Mouse (Mus musculus): ENCODE measurements around the gene Prss46. TPM values are rescaled to one million over a fixed set of nuclear protein-coding genes. Genes with fewer than 3 reads are reported as not detected.
"Not testable (repeated sequence)": the region's sequence is repeated elsewhere in the genome, so short reads cannot be mapped to it uniquely, and the experiment has no call there.

Gene Prss46
- polyA plus RNA-seq (2012; rRNA removed), result not detected in 2 replicates

GRCm38 (mm10) chr9:110844206-110844605, at the start of gene Prss46:
Gene Prss46, plus strand, starts transcription at chr9:110844506.
- H3K27me3 ChIP-seq (ENCODE audit: control insufficient read depth, insufficient read depth, low read length), result no peaks in the 10 kb centered on the region
- H3K4me3 ChIP-seq (replicated peaks; ENCODE audit: insufficient read depth, low read depth, low read length), result no peak within 1 kb of the TSS
- WGBS, result 85% methylated on average over 10 of the region's 10 CpGs
- TF ChIP-seq CTCF (IDR thresholded peaks at IDR 0.05; ENCODE audit: borderline replicate concordance, insufficient read depth, low read depth, low read length), result no peak
- no peak for TF ChIP-seq POLR2A (IDR thresholded peaks at IDR 0.05; ENCODE audit: borderline replicate concordance, insufficient read depth, low read length)
- DNase-seq, result no peak
- H3K4me1 ChIP-seq (ENCODE audit: control insufficient read depth, insufficient read depth, low read length), result no peaks in the 10 kb centered on the region
- H3K27ac ChIP-seq (ENCODE audit: insufficient read depth, low read length), result no peak within 1 kb of the TSS

GRCm38 (mm10) chr9:110797013-110797412, 47.3 kb upstream of the Prss46 start:
- WGBS, result 87% methylated on average over 10 of the region's 10 CpGs

GRCm38 (mm10) chr9:110797866-110798265, 46.4 kb upstream of the Prss46 start, which contains the start of gene Prss42:
Gene Prss42, plus strand, starts transcription at chr9:110798166.
- WGBS, result 89% methylated on average over 14 of the region's 14 CpGs
- no peak within 1 kb of the TSS for H3K4me3 ChIP-seq (replicated peaks; ENCODE audit: insufficient read depth, low read depth, low read length)
- TF ChIP-seq POLR2A (IDR thresholded peaks at IDR 0.05; ENCODE audit: borderline replicate concordance, insufficient read depth, low read length) (no peak), CTCF (IDR thresholded peaks at IDR 0.05; ENCODE audit: borderline replicate concordance, insufficient read depth, low read depth, low read length) (no peak)

More at GRCm38 (mm10) chr9:110797013-110797412, 47.3 kb upstream of the Prss46 start:
- no peaks in the 10 kb centered on the region for H3K4me1 ChIP-seq (ENCODE audit: control insufficient read depth, insufficient read depth, low read length)
- TF ChIP-seq CTCF (IDR thresholded peaks at IDR 0.05; ENCODE audit: borderline replicate concordance, insufficient read depth, low read depth, low read length) (no peak), POLR2A (IDR thresholded peaks at IDR 0.05; ENCODE audit: borderline replicate concordance, insufficient read depth, low read length) (no peak)
- no peak overlapping the region for H3K27ac ChIP-seq (ENCODE audit: insufficient read depth, low read length)
- H3K27me3 ChIP-seq (ENCODE audit: control insufficient read depth, insufficient read depth, low read length), result no peaks in the 10 kb centered on the region
- no peak for DNase-seq
- H3K4me3 ChIP-seq (replicated peaks; ENCODE audit: insufficient read depth, low read depth, low read length), result no peak overlapping the region

GRCm38 (mm10) chr9:110800834-110801479, 43.3 kb upstream of the Prss46 start:
- H3K27ac ChIP-seq (ENCODE audit: insufficient read depth, low read length), result no peak overlapping the region
- no peaks in the 10 kb centered on the region for H3K27me3 ChIP-seq (ENCODE audit: control insufficient read depth, insufficient read depth, low read length)
- 93% methylated on average over 8 of the region's 8 CpGs for WGBS

More at GRCm38 (mm10) chr9:110797866-110798265, 46.4 kb upstream of the Prss46 start, which contains the start of gene Prss42:
- H3K27ac ChIP-seq (ENCODE audit: insufficient read depth, low read length), result no peak within 1 kb of the TSS
- no peaks in the 10 kb centered on the region for H3K4me1 ChIP-seq (ENCODE audit: control insufficient read depth, insufficient read depth, low read length)
- H3K27me3 ChIP-seq (ENCODE audit: control insufficient read depth, insufficient read depth, low read length), result no peaks in the 10 kb centered on the region
- DNase-seq, result no peak

GRCm38 (mm10) chr9:110803294-110803693, 41.0 kb upstream of the Prss46 start:
- Histone ChIP-seq H3K27ac (ENCODE audit: insufficient read depth, low read length) (no peak overlapping the region), H3K27me3 (ENCODE audit: control insufficient read depth, insufficient read depth, low read length) (no peaks in the 10 kb centered on the region), H3K4me1 (ENCODE audit: control insufficient read depth, insufficient read depth, low read length) (no peaks in the 10 kb centered on the region), H3K4me3 (replicated peaks; ENCODE audit: insufficient read depth, low read depth, low read length) (no peak overlapping the region)
- TF ChIP-seq POLR2A (IDR thresholded peaks at IDR 0.05; ENCODE audit: borderline replicate concordance, insufficient read depth, low read length) (no peak), CTCF (IDR thresholded peaks at IDR 0.05; ENCODE audit: borderline replicate concordance, insufficient read depth, low read depth, low read length) (no peak)
- WGBS, result 71% methylated on average over 4 of the region's 4 CpGs
- no peak for DNase-seq

More at GRCm38 (mm10) chr9:110800834-110801479, 43.3 kb upstream of the Prss46 start:
- Histone ChIP-seq H3K4me3 (replicated peaks; ENCODE audit: insufficient read depth, low read depth, low read length) (no peak overlapping the region), H3K4me1 (ENCODE audit: control insufficient read depth, insufficient read depth, low read length) (no peaks in the 10 kb centered on the region)
- DNase-seq, result no peak
- TF ChIP-seq POLR2A (IDR thresholded peaks at IDR 0.05; ENCODE audit: borderline replicate concordance, insufficient read depth, low read length) (no peak), CTCF (IDR thresholded peaks at IDR 0.05; ENCODE audit: borderline replicate concordance, insufficient read depth, low read depth, low read length) (no peak)

GRCm38 (mm10) chr9:110810051-110810450, 34.3 kb upstream of the Prss46 start:
- Histone ChIP-seq H3K27me3 (ENCODE audit: control insufficient read depth, insufficient read depth, low read length) (no peaks in the 10 kb centered on the region), H3K4me1 (ENCODE audit: control insufficient read depth, insufficient read depth, low read length) (no peaks in the 10 kb centered on the region; the same call in 1 of the 2 replicates), H3K4me3 (replicated peaks; ENCODE audit: insufficient read depth, low read depth, low read length) (no peak overlapping the region), H3K27ac (ENCODE audit: insufficient read depth, low read length) (no peak overlapping the region)
- DNase-seq, result no peak
- WGBS, result 92% methylated on average over 4 of the region's 4 CpGs
- TF ChIP-seq POLR2A (IDR thresholded peaks at IDR 0.05; ENCODE audit: borderline replicate concordance, insufficient read depth, low read length) (no peak), CTCF (IDR thresholded peaks at IDR 0.05; ENCODE audit: borderline replicate concordance, insufficient read depth, low read depth, low read length) (no peak)

- no peak within 1 kb of the TSS for H3K27ac ChIP-seq (ENCODE audit: insufficient read depth, low read length)
- 64% methylated on average over 18 of the region's 18 CpGs for WGBS
- no peaks in the 10 kb centered on the region for H3K27me3 ChIP-seq (ENCODE audit: control insufficient read depth, insufficient read depth, low read length)
- no peaks in the 10 kb centered on the region; the same call in 1 of the 2 replicates for H3K4me1 ChIP-seq (ENCODE audit: control insufficient read depth, insufficient read depth, low read length)
- no peak for TF ChIP-seq CTCF (IDR thresholded peaks at IDR 0.05; ENCODE audit: borderline replicate concordance, insufficient read depth, low read depth, low read length)
- TF ChIP-seq POLR2A (IDR thresholded peaks at IDR 0.05; ENCODE audit: borderline replicate concordance, insufficient read depth, low read length), result no peak
- H3K4me3 ChIP-seq (replicated peaks; ENCODE audit: insufficient read depth, low read depth, low read length), result no peak within 1 kb of the TSS
- no peak for DNase-seq
Measured at GRCm38 (mm10) chr9:110813789-110814188, 30.5 kb upstream of the Prss46 start, which contains the start of gene Prss44. Gene Prss44, plus strand, starts transcription at chr9:110813994.

- H3K27me3 ChIP-seq (ENCODE audit: control insufficient read depth, insufficient read depth, low read length); H3K27ac ChIP-seq (ENCODE audit: insufficient read depth, low read length); H3K4me1 ChIP-seq (ENCODE audit: control insufficient read depth, insufficient read depth, low read length); DNase-seq; H3K4me3 ChIP-seq (replicated peaks; ENCODE audit: insufficient read depth, low read depth, low read length): not testable (repeated sequence)
Measured at GRCm38 (mm10) chr9:110820546-110820945, 23.8 kb upstream of the Prss46 start.
